Mouse (Mus musculus) layer of hippocampus, postnatal 25 days (tissue): ENCODE data around the gene Zbed4. TPM values are rescaled to one million over a fixed set of nuclear protein-coding genes. Genes with fewer than 3 reads are reported as not detected.
"Not testable (repeated sequence)": the region's sequence is repeated elsewhere in the genome, so short reads cannot be mapped to it uniquely, and the experiment has no call there.

ENCODE experiments used
- DNase-seq, 2 experiments: peaks; one replicate each; pipeline ENCODE4 v3.0.0; 2022; ENCODE audit warnings: mixed read lengths in 2 of 2, low spot score in 1 of 2; ENCODE audit errors: extremely low spot score in 1 of 2
- total RNA-seq, 2 experiments: library from RNA; stranded (reverse); gene quantifications; 2 replicates each; pipeline ENCODE4 v1.2.3; 2021

Gene Zbed4
- total RNA-seq, 2 experiments from 2014 or later = 9.8 to 10.0 TPM

DNA sequence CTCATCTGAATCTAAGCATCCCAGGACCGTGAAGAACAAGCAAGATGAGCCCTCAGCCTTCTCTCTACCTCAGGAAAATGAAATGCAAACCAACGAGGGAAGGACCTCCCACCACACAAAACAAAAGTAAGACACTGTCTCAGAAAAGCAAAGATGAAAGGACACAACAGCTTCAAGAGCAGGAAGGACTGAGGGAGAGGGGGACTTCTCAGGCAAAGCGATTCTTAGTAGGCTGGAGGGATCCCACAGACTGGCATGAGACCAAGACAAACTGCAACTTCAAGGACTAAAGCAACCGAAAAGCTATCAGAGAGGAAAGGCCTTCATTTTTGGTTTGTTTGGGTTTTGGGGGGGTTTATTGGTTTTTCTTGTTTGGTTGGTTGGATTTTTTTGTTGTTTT is 15.3 kb upstream of the Zbed4 start:
- DNase-seq = no peak

DNA sequence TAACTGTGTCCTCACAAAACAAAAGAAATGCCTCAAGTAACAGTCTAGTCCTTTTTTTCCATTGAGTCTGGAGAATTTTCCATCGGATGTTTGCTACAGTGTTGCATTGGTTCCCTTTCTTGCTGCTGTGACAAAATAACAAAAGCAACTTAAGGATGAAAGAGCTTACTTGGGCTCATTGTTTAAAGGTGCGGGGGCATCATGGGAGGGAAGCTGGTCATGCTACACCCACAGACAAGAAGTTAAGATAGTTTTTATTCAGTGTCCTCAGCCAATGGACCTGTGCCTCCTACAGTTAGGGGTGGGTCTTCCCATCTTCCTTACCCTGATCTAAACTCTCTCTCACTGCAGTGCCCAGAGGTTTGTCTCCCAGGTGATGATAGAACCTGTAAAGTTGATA is 13.0 kb upstream of the Zbed4 start:
- DNase-seq = no peak

DNA sequence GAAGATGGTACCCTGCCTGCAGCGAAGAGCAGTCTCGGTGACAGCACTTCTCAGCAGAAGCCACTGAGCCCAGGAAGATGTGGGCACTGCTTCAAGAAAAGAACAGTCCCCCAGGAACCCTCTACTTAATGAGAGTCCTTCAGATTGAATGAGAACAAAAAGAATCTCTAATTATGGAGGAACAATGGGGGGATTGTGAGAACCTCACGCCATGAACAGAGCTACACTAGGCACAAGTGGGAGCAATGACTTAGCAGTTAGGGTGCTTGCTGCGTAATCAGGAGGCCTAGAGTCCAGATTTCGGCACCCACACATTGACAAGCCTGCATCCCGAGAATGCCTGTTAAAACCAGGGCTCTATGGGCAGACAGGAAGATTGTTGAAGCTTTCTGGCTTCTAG is 10.1 kb upstream of the Zbed4 start:
- DNase-seq = no peak

DNA sequence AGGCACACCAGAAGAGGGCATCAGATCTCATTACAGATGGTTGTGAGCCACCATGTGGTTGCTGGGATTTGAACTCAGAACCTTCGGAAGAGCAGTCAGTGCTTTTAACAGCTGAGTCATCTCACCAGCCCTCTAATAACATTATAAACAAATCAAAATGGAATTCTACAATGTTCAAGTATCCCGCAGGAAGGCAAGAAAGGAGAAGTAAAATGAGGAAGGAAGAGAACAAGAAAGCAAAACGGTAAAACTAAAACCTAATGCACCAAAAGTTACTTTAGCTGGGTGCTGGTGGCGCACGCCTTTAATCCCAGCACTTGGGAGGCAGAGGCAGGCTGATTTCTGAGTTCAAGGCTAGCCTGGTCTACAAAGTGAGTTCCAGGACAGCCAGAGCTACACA is 8.1 kb upstream of the Zbed4 start:
- DNase-seq = not testable (repeated sequence)

DNA sequence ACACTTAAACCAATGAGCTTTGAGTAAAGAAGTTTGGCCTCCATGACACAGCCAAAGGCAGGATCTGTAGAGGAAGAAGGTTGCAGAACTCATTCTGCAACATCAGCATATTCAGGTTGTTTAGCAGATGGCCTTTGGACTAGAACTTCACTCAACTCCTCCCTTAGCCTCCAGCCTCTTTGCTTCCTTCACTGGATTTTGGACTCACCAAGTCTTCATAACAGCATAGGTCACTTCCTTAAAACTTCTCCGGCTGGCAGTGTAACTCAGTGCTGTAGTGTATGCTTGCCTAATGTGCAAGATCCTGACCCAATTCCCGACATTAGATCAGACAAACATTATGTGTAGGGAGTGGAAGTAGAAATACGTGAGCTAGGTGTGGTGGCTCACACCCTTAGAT is 6.1 kb upstream of the Zbed4 start:
- DNase-seq = no peak

DNA sequence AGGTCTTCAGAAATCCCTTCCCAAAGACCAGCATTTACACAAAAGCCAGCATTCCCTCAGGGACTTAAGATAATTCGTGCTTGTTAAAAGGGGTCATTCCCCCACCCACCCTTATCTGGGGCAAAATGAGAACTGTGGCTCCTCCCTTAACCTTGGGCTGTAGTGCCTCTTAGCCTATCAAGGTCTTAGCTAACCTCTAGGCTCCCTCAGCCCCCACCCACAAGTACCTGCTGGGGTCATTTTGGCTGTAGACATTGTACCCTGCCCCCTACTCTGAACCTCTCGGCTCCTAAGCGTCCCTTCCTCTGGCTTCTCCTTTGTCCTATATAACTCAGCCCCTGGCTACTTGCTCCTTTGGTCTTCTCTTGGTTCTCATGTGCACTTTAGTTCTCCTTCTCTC is 5.5 kb upstream of the Zbed4 start:
- no peak for DNase-seq

DNA sequence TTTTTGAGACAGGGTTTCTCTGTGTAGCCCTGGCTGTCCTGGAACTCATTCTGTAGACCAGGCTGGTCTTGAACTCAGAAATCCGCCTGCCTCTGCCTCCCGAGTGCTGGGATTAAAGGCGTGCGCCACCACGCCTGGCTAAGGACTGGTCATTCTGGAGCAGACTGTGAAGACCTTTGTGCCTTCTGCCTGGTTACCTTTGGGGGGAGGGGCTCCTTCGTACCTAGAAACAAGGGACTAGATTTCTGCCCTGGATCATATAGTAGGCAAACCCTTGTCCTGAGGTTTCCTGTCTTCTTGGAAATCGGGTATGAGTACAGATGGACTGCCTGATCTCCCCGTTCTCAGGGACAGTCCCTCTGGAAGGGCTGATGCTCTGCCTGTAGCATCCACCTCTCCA is 1.8 kb upstream of the Zbed4 start:
- not testable (repeated sequence) for DNase-seq

DNA sequence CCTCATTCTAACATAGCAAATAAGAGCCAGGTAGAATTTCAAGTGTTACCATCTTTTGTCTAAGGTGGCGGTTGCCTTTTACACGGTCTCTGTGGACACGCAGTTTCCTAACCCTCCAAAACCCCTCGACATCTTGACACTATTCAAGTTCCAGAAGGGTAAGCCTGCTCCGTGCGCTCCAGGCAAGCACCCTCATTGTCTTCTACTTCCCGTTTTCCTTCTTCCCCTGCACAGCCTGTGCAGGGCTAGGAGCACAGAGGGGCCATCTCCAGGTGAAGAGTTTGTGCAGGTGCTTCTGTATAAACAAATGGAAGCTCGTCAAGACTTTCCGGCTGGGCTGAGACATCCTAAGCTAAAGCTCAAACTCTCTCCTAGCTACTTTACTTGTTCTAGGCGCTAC is 1.4 kb upstream of the Zbed4 start:
- no peak for DNase-seq

DNA sequence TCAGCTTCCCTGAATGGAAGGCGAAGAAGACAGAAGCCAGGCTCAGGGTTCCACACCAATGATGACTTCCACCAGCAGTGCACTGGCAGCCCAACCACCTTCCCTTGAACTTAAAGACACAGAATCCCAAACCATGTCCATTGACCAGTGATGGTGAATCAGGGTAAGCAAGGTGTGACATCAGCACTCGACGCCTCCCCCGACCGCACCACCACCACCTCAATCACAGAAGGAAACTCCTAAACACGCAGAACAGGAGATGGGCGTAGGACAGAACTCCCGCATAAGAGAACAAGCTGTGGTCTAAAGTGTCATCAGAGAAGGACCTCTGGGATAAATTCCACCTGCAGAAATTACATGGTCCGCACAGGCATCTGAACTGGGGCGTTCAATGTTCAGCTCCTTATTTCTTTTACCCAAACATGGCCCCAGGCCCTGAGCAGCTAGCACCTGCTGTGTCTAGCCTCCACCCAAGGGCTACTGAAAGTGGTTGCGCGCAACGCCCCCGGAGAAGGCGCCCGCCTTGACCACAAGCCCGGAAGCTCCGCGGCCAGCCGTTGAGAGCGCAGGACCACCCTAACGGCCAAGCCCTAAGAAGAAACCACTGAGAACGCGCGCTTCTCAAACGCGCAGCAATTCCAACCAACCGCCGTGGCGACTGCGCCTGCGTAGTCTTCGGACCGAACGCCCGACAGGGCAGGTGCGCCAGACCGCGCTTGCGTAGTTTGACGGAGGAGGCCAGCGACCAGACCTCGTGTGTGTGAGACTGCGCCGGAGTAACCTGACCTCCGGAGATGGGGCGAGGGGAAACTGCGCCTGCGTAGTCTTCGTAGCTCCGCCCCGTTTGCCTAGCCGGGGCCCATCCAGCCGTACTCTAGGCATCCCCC is 540 bp upstream of the Zbed4 start:
- peak; percentile 89 to 92 for DNase-seq

DNA sequence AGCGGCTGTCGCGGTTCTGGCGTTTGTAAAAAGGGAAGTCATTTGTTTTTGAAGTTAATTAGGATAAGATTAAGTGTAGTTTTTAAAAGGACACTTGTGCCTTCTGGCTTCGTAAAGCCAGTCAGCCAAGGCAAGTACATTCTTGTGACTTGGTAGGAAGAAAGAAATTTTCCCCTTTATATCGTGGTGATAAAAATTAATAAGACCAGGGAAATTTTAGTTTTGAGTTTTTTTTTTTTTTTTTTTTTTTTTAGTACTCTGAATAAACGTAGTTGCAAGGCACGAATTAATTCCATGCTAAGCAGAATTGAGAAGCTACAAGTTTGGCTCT is 908 bp downstream of the Zbed4 start:
- no peak for DNase-seq

DNA sequence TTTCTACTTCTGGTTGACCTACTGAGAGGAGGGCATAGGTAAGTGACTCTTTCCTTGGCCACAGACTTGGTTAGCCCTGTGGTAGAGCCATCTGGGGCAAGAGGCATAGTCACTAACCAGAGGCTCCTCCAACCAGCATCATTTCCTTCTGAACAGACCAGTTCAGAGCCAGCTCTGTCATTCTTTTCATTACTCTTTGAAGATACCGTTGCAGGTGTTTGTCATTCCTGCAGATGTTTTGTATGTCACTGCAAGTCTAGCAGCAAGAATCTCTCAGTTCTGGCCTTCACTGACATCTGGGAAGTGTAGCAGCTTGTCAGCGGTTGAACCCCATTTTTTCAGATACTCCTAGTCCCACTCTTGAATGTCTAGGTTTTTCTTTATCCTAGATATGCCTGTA is 3.4 kb downstream of the Zbed4 start:
- DNase-seq = no peak

DNA sequence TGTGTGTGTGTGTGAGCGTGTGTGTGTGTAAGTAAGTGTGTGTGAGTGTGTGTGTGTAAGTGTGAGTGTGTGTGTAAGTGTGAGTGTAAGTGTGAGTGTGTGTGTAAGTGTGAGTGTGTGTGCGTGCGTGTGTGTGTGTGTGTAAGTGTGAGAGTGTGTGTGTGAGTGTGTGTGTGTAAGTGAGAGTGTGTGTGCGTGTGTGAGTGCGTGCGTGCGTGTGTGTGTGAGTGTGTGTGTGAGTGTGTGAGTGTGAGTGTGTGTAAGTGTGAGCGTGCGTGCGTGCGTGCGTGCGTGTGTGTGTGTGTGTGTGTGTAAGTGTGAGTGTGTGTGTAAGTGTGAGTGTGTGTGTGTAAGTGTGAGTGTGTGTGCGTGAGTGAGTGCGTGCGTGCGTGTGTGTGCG is 4.3 kb downstream of the Zbed4 start:
- no peak for DNase-seq

DNA sequence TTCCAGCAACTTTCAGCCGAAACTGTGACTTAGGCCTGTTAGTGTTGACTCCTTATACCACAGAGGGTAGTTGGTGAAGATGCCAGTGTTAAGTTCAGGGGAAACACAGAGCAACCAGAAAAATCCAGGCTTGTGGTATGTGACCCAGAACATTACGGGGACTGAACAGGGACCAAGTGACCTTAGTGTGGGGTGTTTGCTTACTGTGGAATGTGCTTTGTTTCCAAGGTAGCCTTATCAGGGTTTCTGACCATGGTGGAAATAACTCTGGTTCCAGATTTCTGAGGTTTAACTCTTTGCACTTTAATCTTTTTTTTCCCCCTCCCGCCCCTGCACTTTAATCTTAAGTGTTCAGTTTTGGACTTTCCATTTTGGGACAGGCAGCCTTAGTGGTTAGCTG is 6.6 kb downstream of the Zbed4 start:
- DNase-seq = no peak

DNA sequence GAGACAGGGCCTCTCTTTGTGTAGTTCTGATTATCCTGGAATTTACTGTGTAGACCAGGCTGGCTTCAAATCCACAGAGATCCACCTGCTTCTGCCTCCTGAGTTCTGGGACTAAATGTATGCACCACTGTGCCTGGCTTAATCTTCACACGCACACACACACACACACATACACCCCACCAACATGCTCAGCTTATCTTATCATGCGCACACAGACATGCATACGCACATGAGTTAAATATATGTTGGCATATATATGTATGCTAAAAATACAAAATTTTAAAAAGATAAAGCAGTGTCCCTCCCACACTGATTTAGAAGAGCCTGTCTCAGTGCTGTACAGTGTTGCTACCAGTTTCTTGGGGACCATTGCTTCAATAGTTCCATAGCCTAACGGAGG is 10.1 kb downstream of the Zbed4 start:
- no peak for DNase-seq

DNA sequence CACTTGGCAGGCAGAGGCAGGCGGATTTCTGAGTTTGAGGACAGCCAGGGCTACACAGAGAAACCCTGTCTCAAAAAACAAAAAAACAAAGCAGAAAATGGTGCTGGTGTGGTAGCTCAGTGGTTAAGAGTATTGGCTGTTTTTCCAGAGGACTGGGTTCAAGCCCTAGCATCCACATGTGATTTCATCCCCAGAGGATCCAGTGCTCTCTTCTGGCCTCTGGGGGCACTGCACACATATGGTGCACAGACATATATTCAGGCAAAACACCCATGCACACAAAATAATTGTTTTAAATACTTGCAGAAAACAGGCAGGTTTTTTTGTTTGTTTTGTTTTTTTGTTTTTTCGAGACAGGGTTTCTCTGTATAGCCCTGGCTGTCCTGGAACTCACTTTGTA is 14.7 kb downstream of the Zbed4 start:
- not testable (repeated sequence) for DNase-seq

DNA sequence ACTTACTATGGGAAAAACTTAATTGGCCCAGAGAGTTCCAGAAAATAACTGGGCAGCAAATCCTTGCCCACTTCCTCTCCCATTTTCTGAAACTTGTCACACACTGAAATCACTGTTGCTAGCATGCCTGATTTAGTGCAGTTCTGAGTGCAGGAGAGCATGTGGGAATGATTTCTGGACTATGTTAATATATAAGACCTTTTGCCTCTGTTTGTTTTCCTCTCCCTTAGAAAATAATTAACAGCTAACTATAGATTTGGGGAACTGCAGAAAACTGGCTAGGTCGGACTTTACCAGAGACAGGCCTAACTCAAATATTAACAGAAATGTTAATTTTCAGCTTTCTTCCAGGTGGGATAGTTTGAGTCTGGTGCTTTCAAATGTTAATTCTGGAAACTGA is 17.1 kb downstream of the Zbed4 start:
- DNase-seq = no peak

DNA sequence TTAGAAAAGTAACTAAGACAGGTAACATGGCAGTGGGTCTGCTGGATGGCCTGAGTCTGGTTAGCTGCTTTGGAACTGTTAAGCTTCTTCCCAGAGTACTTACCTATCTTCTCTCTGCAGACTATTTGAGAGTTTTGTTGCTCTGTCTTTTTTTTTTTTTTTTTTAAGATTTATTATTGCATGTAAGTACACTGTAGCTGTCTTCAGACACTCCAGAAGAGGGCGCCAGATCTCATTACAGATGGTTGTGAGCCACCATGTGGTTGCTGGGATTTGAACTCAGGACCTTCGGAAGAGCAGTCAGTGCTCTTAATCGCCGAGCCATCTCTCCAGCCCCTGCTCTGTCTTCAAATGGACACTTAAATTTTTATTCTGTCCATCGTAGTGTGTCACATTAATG is 23.2 kb downstream of the Zbed4 start:
- DNase-seq = not testable (repeated sequence)

DNA sequence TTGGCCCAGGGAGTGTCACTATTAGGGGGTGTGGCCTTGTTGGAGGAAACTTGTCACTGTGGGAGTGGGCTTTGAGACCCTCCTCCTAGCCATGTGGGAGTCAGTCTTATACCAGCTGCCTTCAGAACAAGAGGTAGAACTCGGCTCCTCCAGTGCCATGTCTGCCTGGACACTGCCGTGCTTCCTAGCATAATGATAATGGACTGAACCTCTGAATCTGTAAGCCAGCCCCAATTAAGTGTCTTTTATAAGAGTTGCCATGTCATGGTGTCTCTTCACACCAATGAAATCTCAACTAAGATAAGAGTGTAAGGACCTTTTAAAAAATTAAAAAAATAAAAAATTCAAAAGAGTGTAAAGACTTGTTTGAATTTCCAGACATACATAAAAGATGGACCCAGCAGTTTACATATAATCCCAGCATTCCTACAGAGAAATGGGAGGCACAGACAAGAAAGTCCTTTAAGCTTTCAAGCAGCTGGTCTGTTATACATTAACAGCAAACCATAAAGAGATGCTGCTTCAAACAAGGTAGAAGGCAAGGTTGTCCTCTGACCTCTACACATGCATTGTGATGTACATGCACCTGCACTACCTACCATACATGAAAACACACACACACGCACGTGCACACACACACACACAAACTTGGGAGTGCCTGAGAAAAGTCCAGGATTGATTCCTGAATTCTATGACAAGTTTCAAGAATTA is 40.8 kb downstream of the Zbed4 start:
- DNase-seq = no peak

DNA sequence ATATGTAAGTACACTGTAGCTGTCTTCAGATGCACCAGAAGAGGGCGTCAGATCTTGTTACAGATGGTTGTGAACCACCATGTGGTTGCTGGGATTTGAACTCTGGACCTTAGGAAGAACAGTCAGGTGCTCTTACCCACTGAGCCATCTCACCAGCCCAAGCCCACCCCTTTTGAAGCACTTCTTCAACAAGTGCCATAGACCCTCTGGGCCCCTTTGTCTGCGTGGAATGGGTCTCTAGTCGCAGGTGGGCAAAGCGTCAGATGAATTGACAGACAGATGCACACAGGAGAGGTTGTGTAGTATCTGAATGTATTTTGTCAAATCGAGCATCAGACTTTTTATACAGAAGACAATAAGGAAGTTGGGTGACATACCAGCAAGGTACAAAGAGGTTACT is 43.3 kb downstream of the Zbed4 start:
- not testable (repeated sequence) for DNase-seq

DNA sequence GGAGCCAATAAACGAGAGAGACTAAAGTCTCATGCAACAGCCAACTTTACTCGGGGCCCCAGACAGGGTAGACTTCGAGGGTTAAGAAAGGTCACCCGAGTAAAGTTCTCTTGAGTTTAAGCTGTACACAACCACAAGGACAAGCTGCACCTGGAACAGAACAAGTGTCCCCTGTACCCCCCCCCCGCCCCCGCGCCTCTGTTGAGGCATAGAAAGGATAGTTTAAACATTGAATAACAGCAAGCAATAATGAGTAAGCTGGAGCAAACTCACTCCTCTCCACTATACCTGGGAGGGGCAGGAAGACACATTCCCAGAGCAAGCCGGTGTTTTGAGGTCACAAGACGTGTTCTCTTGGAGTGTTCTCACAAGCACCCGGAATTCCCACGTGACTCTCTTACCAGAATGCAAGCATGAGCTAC is 48.5 kb downstream of the Zbed4 start:
- no peak for DNase-seq

DNA sequence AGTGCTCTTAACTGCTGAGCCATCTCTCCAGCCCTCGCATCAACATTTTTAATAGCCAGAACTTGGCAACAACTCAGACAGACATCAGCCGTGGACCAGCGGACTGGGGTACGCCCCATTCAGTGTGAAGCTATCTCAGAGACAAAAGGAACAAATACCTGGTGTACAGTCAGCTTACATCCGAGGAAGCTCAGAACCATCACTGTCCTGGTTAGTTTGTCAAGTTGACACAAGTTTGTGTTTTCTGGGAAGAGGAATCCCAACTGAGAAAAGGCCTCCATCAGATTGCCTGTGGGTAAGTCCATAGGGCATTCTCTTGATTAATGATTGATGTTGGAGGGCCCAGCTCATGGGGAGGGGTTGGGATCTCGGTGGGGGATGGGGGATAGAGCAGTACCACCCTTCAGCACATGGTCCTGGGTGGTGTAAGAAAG is 49.5 kb downstream of the Zbed4 start:
- no peak for DNase-seq

DNA sequence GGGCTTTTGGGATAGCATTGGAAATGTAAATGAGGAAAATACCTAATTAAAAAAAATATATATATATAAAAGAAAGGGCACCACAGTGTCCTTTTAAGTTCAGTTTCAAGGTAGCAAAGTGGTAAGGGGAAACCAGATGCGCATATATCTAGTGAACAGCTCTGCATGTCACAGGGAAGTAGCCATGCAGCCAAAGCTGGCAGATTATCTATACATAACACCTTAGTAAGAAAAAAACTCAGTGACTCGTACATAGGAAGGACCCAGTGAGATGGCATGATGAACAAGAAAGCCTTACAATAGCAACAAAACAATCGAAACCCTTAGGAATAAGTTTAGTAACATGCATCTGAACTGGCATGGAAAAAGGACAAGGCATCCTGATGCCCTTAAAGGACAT is 50.4 kb downstream of the Zbed4 start:
- DNase-seq = no peak
